Mouse (Mus musculus) heart, adult 2 months (tissue): ENCODE data around the gene Pou6f2. TPM values are rescaled to one million over a fixed set of nuclear protein-coding genes. Genes with fewer than 3 reads are reported as not detected.

Experiments used
- DNase-seq, 2 experiments: peaks; one replicate each; pipeline ENCODE4 v3.0.0; 2021
- H3K27ac ChIP-seq: fragments of 200-600 bp; 2 replicates; pipeline ENCODE4 v1.8.1; 2022
- H3K27me3 ChIP-seq: fragments of 200-500 bp; 2 replicates; pipeline ENCODE4 v1.6.1; 2012; ENCODE audit warnings: mild to moderate bottlenecking, low read length, inconsistent platforms, mixed read lengths; ENCODE audit not compliant: control insufficient read depth, insufficient read depth
- H3K36me3 ChIP-seq: fragments of 200-500 bp; 2 replicates; pipeline ENCODE4 v1.6.1; 2012; ENCODE audit warnings: low read length, inconsistent platforms; ENCODE audit not compliant: control insufficient read depth, insufficient read depth
- H3K4me1 ChIP-seq: fragments of 200-500 bp; 2 replicates; pipeline ENCODE4 v1.6.1; 2011; ENCODE audit warnings: low read length; ENCODE audit not compliant: control insufficient read depth, insufficient read depth
- H3K4me3 ChIP-seq: fragments of 200-600 bp; 2 replicates; pipeline ENCODE4 v1.8.1; 2022
- H3K79me2 ChIP-seq: fragments of 200-500 bp; replicated peaks from 2 replicates; pipeline ENCODE4 v1.6.1; 2012; ENCODE audit warnings: mild to moderate bottlenecking, inconsistent platforms, low read length, moderate library complexity, mixed read lengths; ENCODE audit not compliant: control insufficient read depth, insufficient read depth
- H3K9ac ChIP-seq: fragments of 200-500 bp; 2 replicates; pipeline ENCODE4 v1.6.1; 2012; ENCODE audit warnings: low read depth, mild to moderate bottlenecking, control low read depth, inconsistent platforms, low read length, mixed read lengths
- CTCF ChIP-seq: fragments of 200-600 bp; IDR thresholded peaks from 2 replicates; pipeline ENCODE4 v1.8.1; 2022; ENCODE audit warnings: antibody characterized with exemption, mild to moderate bottlenecking, moderate library complexity
- EP300 ChIP-seq: fragments of 200-500 bp; IDR thresholded peaks from 2 replicates; pipeline ENCODE4 v1.6.1; 2011; ENCODE audit warnings: low read depth, low read length, control low read depth; ENCODE audit not compliant: insufficient read depth
- POLR2A ChIP-seq: fragments of 200-500 bp; IDR thresholded peaks from 2 replicates; pipeline ENCODE4 v1.6.1; 2011; ENCODE audit warnings: mild to moderate bottlenecking, low read depth, low read length, control low read depth; ENCODE audit not compliant: insufficient read depth
- WGBS: fragments of 180-500 bp; shearing (Covaris S2); methylation state at CpG from one replicate; pipeline ENCODE4 v1.1.7; 2018; 5-methylcytosine and 5-hydroxymethylcytosine counted together
- intact Hi-C: fragments of 180-260 bp; cut with DNase I; formaldehyde crosslinking; loops from one replicate; pipeline ENCODE4 v1.15.1; 2025
- polyA plus RNA-seq: library from polyadenylated mRNA; depleted of rRNA; stranded (reverse); fragments of >200 nt; gene quantifications from 2 replicates; pipeline ENCODE4 v1.2.3, GENCODE M21; 2012
- total RNA-seq, 2 experiments: library from RNA; stranded (reverse); gene quantifications; 2 replicates each; pipeline ENCODE4 v1.2.3; 2021

Pou6f2 gene
- total and polyA plus RNA-seq, 3 experiments: 0.08 to 0.18 TPM; not detected in 1

- WGBS: 53% methylated on average over 2 of the region's 2 CpGs
- Histone ChIP-seq H3K4me1 (no peaks in the 10 kb centered on the region), H3K27ac (no peak overlapping the region), H3K79me2 (no peaks in the 10 kb centered on the region), H3K9ac (no peak overlapping the region), H3K27me3 (no peaks in the 10 kb centered on the region), H3K4me3 (no peak overlapping the region), H3K36me3 (no peaks in the 10 kb centered on the region)
- TF ChIP-seq EP300: no peak
- intact Hi-C loops: no loop called here
- DNase-seq: no peak
Observed at GRCm38 (mm10) chr13:18338022-18338421, 59.5 kb downstream of the Pou6f2 start.

DNA sequence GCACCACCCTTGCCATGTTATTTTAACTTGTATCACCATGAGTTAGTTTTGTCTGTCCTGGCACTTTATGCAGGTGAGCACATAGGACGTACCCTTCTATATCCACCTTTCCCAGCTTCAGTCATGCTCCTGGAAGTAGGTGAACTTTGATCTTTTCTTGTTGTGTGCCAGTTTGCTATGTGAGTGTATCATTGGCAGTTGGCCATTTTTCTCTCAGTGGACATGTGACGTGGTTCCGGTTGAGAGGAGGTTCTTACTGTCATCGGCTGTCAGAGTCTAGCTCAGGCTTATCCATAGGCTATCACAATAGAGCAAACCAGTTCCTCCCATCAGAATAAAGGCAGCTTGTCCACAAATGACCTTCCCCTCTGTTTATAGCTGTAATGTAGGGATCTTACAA, 63.5 kb downstream of the Pou6f2 start:
- no peak for DNase-seq
- intact Hi-C loops: loop anchor here (5.0 kb wide), 1 partner anchor 277 kb away; no protein-coding TSS in a partner anchor
- WGBS: 53% methylated on average over 4 of the region's 4 CpGs
- Histone ChIP-seq H3K4me3 (no peak overlapping the region), H3K4me1 (no peaks in the 10 kb centered on the region), H3K9ac (no peak overlapping the region), H3K27ac (no peak overlapping the region), H3K79me2 (no peaks in the 10 kb centered on the region), H3K36me3 (no peaks in the 10 kb centered on the region), H3K27me3 (no peaks in the 10 kb centered on the region)
- no peak for TF ChIP-seq EP300
- TF ChIP-seq CTCF: no peak
- no peak for TF ChIP-seq POLR2A

GRCm38 (mm10) chr13:18332596-18332995, 64.9 kb downstream of the Pou6f2 start:
- Histone ChIP-seq H3K9ac (no peak overlapping the region), H3K36me3 (no peaks in the 10 kb centered on the region), H3K79me2 (no peaks in the 10 kb centered on the region), H3K27ac (no peak overlapping the region), H3K27me3 (no peaks in the 10 kb centered on the region), H3K4me1 (no peaks in the 10 kb centered on the region), H3K4me3 (no peak overlapping the region)
- TF ChIP-seq POLR2A (no peak), CTCF (peak; percentile 64), EP300 (no peak)
- no peak for DNase-seq
- 6% methylated on average over 1 of the region's 1 CpGs for WGBS
- intact Hi-C loops: loop anchor here (2.0 to 5.0 kb wide), 2 partner anchors 208 to 275 kb away; no protein-coding TSS in a partner anchor

DNA sequence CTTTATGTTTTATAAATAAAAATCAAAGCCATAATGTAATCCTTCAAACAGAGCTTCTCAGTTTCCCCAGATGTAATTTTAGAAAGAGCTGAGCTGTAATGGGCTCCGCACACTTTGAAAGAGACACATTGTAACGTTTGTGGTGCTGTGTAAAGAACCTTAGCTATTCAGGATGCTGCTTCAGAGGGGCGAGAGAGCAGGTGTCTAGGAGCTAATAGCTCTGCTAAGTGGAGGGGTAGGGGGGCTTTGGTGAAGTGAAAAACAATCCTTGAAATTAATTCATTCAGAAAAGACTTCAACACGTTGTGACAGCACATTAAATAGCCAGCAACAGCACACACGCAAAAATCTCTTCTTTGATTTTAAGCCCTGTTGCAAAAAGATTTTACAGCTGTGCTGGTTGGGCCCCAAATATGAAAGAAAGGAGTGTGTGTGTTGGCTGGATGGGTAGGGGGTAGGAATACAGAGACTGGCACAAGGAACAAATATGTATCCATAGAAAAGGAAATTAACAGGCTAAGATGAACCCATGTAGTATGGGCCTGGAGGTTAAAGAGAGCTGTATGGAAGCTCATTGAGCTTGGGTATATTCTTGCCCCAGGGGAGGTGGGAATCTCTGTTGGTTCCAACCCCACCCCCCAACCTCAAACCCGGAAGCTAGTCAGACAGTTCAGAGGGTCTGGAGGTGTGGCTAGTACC, 73.4 kb downstream of the Pou6f2 start:
- H3K27me3 ChIP-seq: no peaks in the 10 kb centered on the region
- intact Hi-C loops: no loop called here
- H3K36me3 ChIP-seq: no peaks in the 10 kb centered on the region
- no peaks in the 10 kb centered on the region for H3K4me1 ChIP-seq
- no peak for DNase-seq
- H3K4me3 ChIP-seq: no peak overlapping the region
- no peaks in the 10 kb centered on the region for H3K79me2 ChIP-seq
- no peak overlapping the region for H3K27ac ChIP-seq
- no peak overlapping the region for H3K9ac ChIP-seq
- no peak for TF ChIP-seq CTCF
- TF ChIP-seq POLR2A: no peak
- no peak for TF ChIP-seq EP300
- 68% methylated on average over 6 of the region's 6 CpGs for WGBS

- no peak overlapping the region for H3K9ac ChIP-seq
- no peak for TF ChIP-seq CTCF
- TF ChIP-seq POLR2A: no peak
- TF ChIP-seq EP300: no peak
- WGBS: 64% methylated on average over 8 of the region's 8 CpGs
- H3K36me3 ChIP-seq: no peaks in the 10 kb centered on the region
- no peak overlapping the region for H3K27ac ChIP-seq
- H3K27me3 ChIP-seq: no peaks in the 10 kb centered on the region
- intact Hi-C loops: no loop called here
- no peaks in the 10 kb centered on the region for H3K4me1 ChIP-seq
- no peaks in the 10 kb centered on the region for H3K79me2 ChIP-seq
- DNase-seq: no peak
- no peak overlapping the region for H3K4me3 ChIP-seq
Observed at GRCm38 (mm10) chr13:18323407-18323806, 74.1 kb downstream of the Pou6f2 start.

DNA sequence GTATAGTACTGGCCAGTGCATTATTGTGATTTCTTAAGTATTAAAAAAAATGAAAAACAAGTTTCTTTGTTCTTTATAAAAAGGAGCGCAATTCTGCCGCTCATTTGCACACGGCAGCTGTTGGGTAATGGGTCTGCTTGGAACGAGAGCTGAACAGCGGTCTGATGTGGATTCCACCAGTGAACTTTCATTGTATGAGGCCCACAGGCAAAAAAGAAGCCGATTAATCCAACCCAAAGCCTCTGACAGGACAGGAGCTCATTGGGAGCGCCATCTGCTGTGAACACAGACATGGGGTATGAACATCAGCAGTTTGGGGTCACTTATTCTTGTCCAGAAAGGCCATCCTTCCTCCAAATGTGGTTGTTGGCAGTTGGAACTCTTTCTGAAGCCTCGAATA, 84.9 kb downstream of the Pou6f2 start:
- H3K9ac ChIP-seq: no peak overlapping the region

More for the DNA sequence above, 84.9 kb downstream of the Pou6f2 start:
- Histone ChIP-seq H3K4me3 (no peak overlapping the region), H3K27me3 (no peaks in the 10 kb centered on the region), H3K4me1 (no peaks in the 10 kb centered on the region), H3K27ac (no peak overlapping the region), H3K79me2 (no peaks in the 10 kb centered on the region), H3K36me3 (no peaks in the 10 kb centered on the region)
- DNase-seq: no peak
- TF ChIP-seq POLR2A (no peak), EP300 (no peak), CTCF (no peak)
- 77% methylated on average over 8 of the region's 8 CpGs for WGBS
- intact Hi-C loops: no loop called here
